Mouse (Mus musculus) adrenal gland, postnatal 14 days (tissue): Measurements from ENCODE around the gene Tmem176b. TPM values are rescaled to one million over a fixed set of nuclear protein-coding genes. Genes with fewer than 3 reads are reported as not detected.
A peak's percentile ranks its signal among the peaks of the same experiment; 100 is the strongest.

ENCODE experiments used
- DNase-seq: peaks from one replicate; pipeline ENCODE4 v3.0.0; 2021; ENCODE audit warnings: mixed read lengths
- total RNA-seq: library from RNA; stranded (reverse); gene quantifications from 2 replicates; pipeline ENCODE4 v1.2.3, GENCODE M21; 2021

Gene Tmem176b
- total RNA-seq, 1 experiment from 2014 or later: 324 TPM

- DNase-seq: no peak
These were observed 39.4 kb downstream of the Tmem176b start for GRCm38 (mm10) chr6:48801897-48802296.

- DNase-seq: no peak
These were observed 53.4 kb downstream of the Tmem176b start for GRCm38 (mm10) chr6:48787867-48788266.

- DNase-seq: no peak
These were observed 55.7 kb downstream of the Tmem176b start for GRCm38 (mm10) chr6:48785601-48786000.

- DNase-seq: peak; percentile 57
These were observed 56.1 kb downstream of the Tmem176b start for GRCm38 (mm10) chr6:48785189-48785588.

DNA sequence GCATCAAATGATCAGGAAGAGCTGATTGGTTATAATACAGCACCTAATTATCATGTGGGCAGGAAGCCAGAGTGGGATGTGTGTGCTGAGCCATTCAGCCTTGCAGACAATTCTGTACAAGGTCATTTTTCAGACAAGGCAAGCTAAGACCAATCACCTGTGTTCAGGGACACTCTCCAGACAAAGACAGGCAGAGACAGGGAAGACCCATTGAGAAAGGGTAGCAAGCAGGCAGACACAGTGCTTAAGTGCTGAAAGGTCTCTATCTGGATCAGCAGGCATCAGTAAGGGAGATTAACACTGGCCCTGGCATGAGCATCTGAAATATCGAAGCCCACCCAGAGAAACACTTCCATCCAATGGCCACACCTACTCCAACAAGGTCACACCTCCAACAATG is 56.9 kb downstream of the Tmem176b start:
- no peak for DNase-seq

Other genes starting within 250 kb of the Tmem176b start
- gene Repin1, start 247.6 kb downstream of the Tmem176b start, total RNA-seq: 42.8 TPM in 2 replicates
- not detected in 2 replicates for gene Gm44965, start 247.6 kb downstream of the Tmem176b start, total RNA-seq
- gene Zfp775, start 239.4 kb downstream of the Tmem176b start, total RNA-seq: 7.7 and 8.9 TPM in 2 replicates
- gene AI854703, start 214.7 kb downstream of the Tmem176b start, total RNA-seq: 1.8 and 3.1 TPM in 2 replicates
- gene Gimap8, start 194.3 kb downstream of the Tmem176b start, total RNA-seq: 12.1 and 20.4 TPM in 2 replicates
- 6.5 and 12.1 TPM in 2 replicates for gene Gimap9, start 165.4 kb downstream of the Tmem176b start, total RNA-seq
- 54.8 and 62.2 TPM in 2 replicates for gene Gimap4, start 156.9 kb downstream of the Tmem176b start, total RNA-seq
- gene Gimap6, start 133.3 kb downstream of the Tmem176b start, total RNA-seq: 63.5 and 88.5 TPM in 2 replicates
- 4.9 and 12.6 TPM in 2 replicates for gene Gm28053, start 122.9 kb downstream of the Tmem176b start, total RNA-seq
- 0.63 and 3.8 TPM in 2 replicates for gene Gimap7, start 122.9 kb downstream of the Tmem176b start, total RNA-seq
- 15.4 and 36.5 TPM in 2 replicates for gene Gimap1, start 102.4 kb downstream of the Tmem176b start, total RNA-seq
- gene Gimap5, start 95.3 kb downstream of the Tmem176b start, total RNA-seq: 11.0 and 23.6 TPM in 2 replicates
- gene Gimap3, start 70.6 kb downstream of the Tmem176b start, total RNA-seq: 1.8 and 19.3 TPM in 2 replicates
- 139 and 181 TPM in 2 replicates for gene Tmem176a, start 577 bp downstream of the Tmem176b start, total RNA-seq
- not detected in 2 replicates for gene Aoc1, start 31.4 kb upstream of the Tmem176b start, total RNA-seq
- not detected in 2 replicates for gene 1600015I10Rik, start 88.4 kb upstream of the Tmem176b start, total RNA-seq
- not detected in 2 replicates for gene Doxl2, start 133.5 kb upstream of the Tmem176b start, total RNA-seq
- not detected in 2 replicates for gene Svs1, start 145.4 kb upstream of the Tmem176b start, total RNA-seq
- 0.19 and 1.2 TPM in 2 replicates for gene Gpnmb, start 195.1 kb upstream of the Tmem176b start, total RNA-seq
- 42.7 and 45.8 TPM in 2 replicates for gene Malsu1, start 232.3 kb upstream of the Tmem176b start, total RNA-seq